Mouse (Mus musculus): ENCODE data around the gene Ttc9c. TPM values are rescaled to one million over a fixed set of nuclear protein-coding genes. Genes with fewer than 3 reads are reported as not detected.

Ttc9c gene
- polyA plus RNA-seq, 1 experiment from 2014 or later = 55.7 TPM

GRCm38 (mm10) chr19:8774086-8774835 lies 44.9 kb downstream of the Ttc9c start, which contains the start of gene Tmem179b:
TSS of gene Tmem179b (minus strand) at chr19:8774467.
- ATAC-seq (ENCODE audit: insufficient read depth) (peak; percentile 90), DNase-seq (peak; percentile 98)
- Histone ChIP-seq H3K4me2 (peak within 1 kb of the TSS; percentile 99), H3K9me3 (ENCODE audit: low read depth, low read length) (no peaks in the 10 kb centered on the region), H3K4me1 (ENCODE audit: insufficient read depth) (no peaks in the 10 kb centered on the region; the same call in none of the 2 replicates), H3K27ac (ENCODE audit: low read depth) (peak within 1 kb of the TSS; percentile 99), H3K27me3 (ENCODE audit: insufficient read depth, low read length) (no peaks in the 10 kb centered on the region), H3K9ac (peak within 1 kb of the TSS; percentile 94), H3K36me3 (ENCODE audit: insufficient read depth) (peaks cover 47% of the 10 kb centered on the region), H3K4me3 (ENCODE audit: low read depth, low read length) (peak within 1 kb of the TSS; percentile 72)
- no peak for TF ChIP-seq CTCF (IDR thresholded peaks at IDR 0.05; ENCODE audit: low read depth)
- WGBS = under 1% methylated on average over 68 of the region's 68 CpGs

GRCm38 (mm10) chr19:8773409-8773808 lies 45.7 kb downstream of the Ttc9c start:
- peak overlapping the region; percentile 99 for H3K4me2 ChIP-seq
- H3K36me3 ChIP-seq (ENCODE audit: insufficient read depth) = peaks cover 51% of the 10 kb centered on the region
- H3K9me3 ChIP-seq (ENCODE audit: low read depth, low read length) = no peaks in the 10 kb centered on the region
- ATAC-seq (ENCODE audit: insufficient read depth) (no peak), DNase-seq (peak; percentile 15)
- no peaks in the 10 kb centered on the region; the same call in none of the 2 replicates for H3K4me1 ChIP-seq (ENCODE audit: insufficient read depth)
- peak overlapping the region; percentile 94 for H3K9ac ChIP-seq
- TF ChIP-seq CTCF (IDR thresholded peaks at IDR 0.05; ENCODE audit: low read depth) = no peak
- peak overlapping the region; percentile 72 for H3K4me3 ChIP-seq (ENCODE audit: low read depth, low read length)
- peak overlapping the region; percentile 99; the same call in 1 of the 2 replicates for H3K27ac ChIP-seq (ENCODE audit: low read depth)
- 51% methylated on average over 6 of the region's 6 CpGs for whole genome bisulfite sequencing
- no peaks in the 10 kb centered on the region for H3K27me3 ChIP-seq (ENCODE audit: insufficient read depth, low read length)

- WGBS = 65% methylated on average over 5 of the region's 5 CpGs
Observed at GRCm38 (mm10) chr19:8772996-8773395, 46.1 kb downstream of the Ttc9c start.

GRCm38 (mm10) chr19:8770567-8771270 lies 48.4 kb downstream of the Ttc9c start, which contains the start of gene Tmem223:
TSS of gene Tmem223 (plus strand) at chr19:8770996.
- WGBS = 23% methylated on average over 29 of the region's 29 CpGs
- H3K27ac ChIP-seq (ENCODE audit: low read depth) = peak within 1 kb of the TSS; percentile 91
- H3K4me1 ChIP-seq (ENCODE audit: insufficient read depth) = no peaks in the 10 kb centered on the region; the same call in none of the 2 replicates
- H3K9ac ChIP-seq = peak within 1 kb of the TSS; percentile 95
- peak; percentile 32; the same call in 1 of the 2 replicates for TF ChIP-seq CTCF (IDR thresholded peaks at IDR 0.05; ENCODE audit: low read depth)
- peaks cover 69% of the 10 kb centered on the region for H3K36me3 ChIP-seq (ENCODE audit: insufficient read depth)
- H3K27me3 ChIP-seq (ENCODE audit: insufficient read depth, low read length) = no peaks in the 10 kb centered on the region
- DNase-seq = peak; percentile 87
- peak within 1 kb of the TSS; percentile 72 for H3K4me3 ChIP-seq (ENCODE audit: low read depth, low read length)
- peak within 1 kb of the TSS; percentile 82 for H3K4me2 ChIP-seq
- ATAC-seq (ENCODE audit: insufficient read depth) = peak; percentile 25; the same call in 1 of the 2 replicates
- H3K9me3 ChIP-seq (ENCODE audit: low read depth, low read length) = no peaks in the 10 kb centered on the region

More at GRCm38 (mm10) chr19:8772996-8773395, 46.1 kb downstream of the Ttc9c start:
- H3K27ac ChIP-seq (ENCODE audit: low read depth) = 0 out of 2 replicates have a peak overlapping the region, but pooled peaks have one; percentile 99
- no peaks in the 10 kb centered on the region for H3K9me3 ChIP-seq (ENCODE audit: low read depth, low read length)
- H3K36me3 ChIP-seq (ENCODE audit: insufficient read depth) = peaks cover 51% of the 10 kb centered on the region
- ATAC-seq (ENCODE audit: insufficient read depth) (no peak), DNase-seq (no peak)
- H3K9ac ChIP-seq = peak overlapping the region; percentile 94; the same call in 1 of the 2 replicates
- no peaks in the 10 kb centered on the region; the same call in none of the 2 replicates for H3K4me1 ChIP-seq (ENCODE audit: insufficient read depth)
- H3K4me3 ChIP-seq (ENCODE audit: low read depth, low read length) = peak overlapping the region; percentile 72
- no peak for TF ChIP-seq CTCF (IDR thresholded peaks at IDR 0.05; ENCODE audit: low read depth)
- no peaks in the 10 kb centered on the region for H3K27me3 ChIP-seq (ENCODE audit: insufficient read depth, low read length)
- H3K4me2 ChIP-seq = peak overlapping the region; percentile 99

GRCm38 (mm10) chr19:8765562-8765961 lies 53.6 kb downstream of the Ttc9c start:
- Histone ChIP-seq H3K27ac (ENCODE audit: low read depth) (no peak overlapping the region), H3K9ac (no peak overlapping the region), H3K27me3 (ENCODE audit: insufficient read depth, low read length) (no peaks in the 10 kb centered on the region), H3K36me3 (ENCODE audit: insufficient read depth) (peaks cover 84% of the 10 kb centered on the region), H3K9me3 (ENCODE audit: low read depth, low read length) (no peaks in the 10 kb centered on the region; the same call in 1 of the 2 replicates), H3K4me1 (ENCODE audit: insufficient read depth) (no peaks in the 10 kb centered on the region; the same call in 1 of the 2 replicates), H3K4me3 (ENCODE audit: low read depth, low read length) (no peak overlapping the region), H3K4me2 (no peak overlapping the region)
- WGBS = over 99% methylated on average over 9 of the region's 9 CpGs
- TF ChIP-seq CTCF (IDR thresholded peaks at IDR 0.05; ENCODE audit: low read depth) = no peak
- DNase-seq (no peak), ATAC-seq (ENCODE audit: insufficient read depth) (no peak)

GRCm38 (mm10) chr19:8763276-8763675 lies 55.9 kb downstream of the Ttc9c start:
- DNase-seq = no peak
- WGBS = 90% methylated on average over 4 of the region's 4 CpGs

More at GRCm38 (mm10) chr19:8763276-8763675, 55.9 kb downstream of the Ttc9c start:
- Histone ChIP-seq H3K27me3 (ENCODE audit: insufficient read depth, low read length) (no peaks in the 10 kb centered on the region), H3K36me3 (ENCODE audit: insufficient read depth) (peaks cover 61% of the 10 kb centered on the region), H3K4me3 (ENCODE audit: low read depth, low read length) (no peak overlapping the region), H3K4me1 (ENCODE audit: insufficient read depth) (no peaks in the 10 kb centered on the region), H3K4me2 (no peak overlapping the region), H3K9ac (no peak overlapping the region), H3K9me3 (ENCODE audit: low read depth, low read length) (no peaks in the 10 kb centered on the region; the same call in 1 of the 2 replicates), H3K27ac (ENCODE audit: low read depth) (no peak overlapping the region)
- ATAC-seq (ENCODE audit: insufficient read depth) = no peak
- TF ChIP-seq CTCF (IDR thresholded peaks at IDR 0.05; ENCODE audit: low read depth) = no peak

All from lung, embryonic 14.5 days (tissue).